Mouse (Mus musculus) fibroblast of lung, adult 2 months (primary cell): Measurements from ENCODE around the gene Usp1.
"Not testable (repeated sequence)": the region's sequence is repeated elsewhere in the genome, so short reads cannot be mapped to it uniquely, and the experiment has no call there.

ENCODE experiments used
- DNase-seq: peaks from one replicate; pipeline ENCODE4 v3.0.0-alpha.2; 2011; ENCODE audit warnings: low read depth

The Usp1 gene

GRCm38 (mm10) chr4:98979976-98980375, 56.4 kb downstream of the Usp1 start:
- not testable (repeated sequence) for DNase-seq

- DNase-seq = no peak
These were observed 61.1 kb downstream of the Usp1 start for GRCm38 (mm10) chr4:98984701-98985100.
